Mouse (Mus musculus) lung, postnatal 0 days (tissue): ENCODE results near the gene Vps50.

Experiments
- CTCF ChIP-seq: IDR thresholded peaks from 2 replicates; pipeline ENCODE4 v1.5.1; 2016; ENCODE audit warnings: antibody characterized with exemption, mild to moderate bottlenecking
- EP300 ChIP-seq: IDR thresholded peaks from 2 replicates; pipeline ENCODE4 v1.6.1; 2016; ENCODE audit warnings: antibody characterized with exemption, mild to moderate bottlenecking, control low read depth

GRCm38 (mm10) chr6:3468627-3469026 is 29.6 kb upstream of the Vps50 start:
- TF ChIP-seq CTCF: no peak
- no peak for TF ChIP-seq EP300
